Mouse (Mus musculus): ENCODE results near the gene Yif1b. TPM values are rescaled to one million over a fixed set of nuclear protein-coding genes. Genes with fewer than 3 reads are reported as not detected.

Gene Yif1b
- polyA plus RNA-seq, 1 experiment from 2014 or later = 114 TPM

- Histone ChIP-seq H3K27ac (replicated peaks in 1 of 2; ENCODE audit: control insufficient read depth in 1 of 2, insufficient read depth in 1 of 2, low read depth in 2 of 2, low read length in 2 of 2) (peak overlapping the region in 1 of 2 experiments; percentile 58; a peak in 1 of 4 replicates), H3K9me3 (ENCODE audit: control insufficient read depth, low read length) (no peaks in the 10 kb centered on the region), H3K4me3 (ENCODE audit: control insufficient read depth in 1 of 2, insufficient read depth in 1 of 2, low read depth in 1 of 2, low read length in 2 of 2) (peak overlapping the region; percentile 60 to 73), H3K36me3 (ENCODE audit: control insufficient read depth, insufficient read depth, low read length) (no peaks in the 10 kb centered on the region), H3K4me2 (ENCODE audit: low read length) (peak overlapping the region; percentile 99), H3K4me1 (ENCODE audit: control insufficient read depth in 2 of 2, insufficient read depth in 2 of 2, low read length in 2 of 2) (peaks cover 11 to 22% of the 10 kb centered on the region in 2 experiments), H3K27me3 (ENCODE audit: control insufficient read depth, insufficient read depth, low read length) (peaks cover 12% of the 10 kb centered on the region; the same call in 1 of the 2 replicates), H3K9ac (ENCODE audit: low read length) (peak overlapping the region; percentile 83)
- WGBS = 15% methylated on average over 13 of the region's 13 CpGs
- no peak for ATAC-seq (ENCODE audit: insufficient number of reproducible peaks, insufficient read depth, low FRiP score, low read depth)
Measured at GRCm38 (mm10) chr7:29280801-29281200, 42.7 kb downstream of the Yif1b start.

GRCm38 (mm10) chr7:29281201-29282073 is 43.3 kb downstream of the Yif1b start, which contains the start of gene Spint2:
Spint2 (minus strand) TSS chr7:29281912.
- Histone ChIP-seq H3K36me3 (ENCODE audit: control insufficient read depth, insufficient read depth, low read length) (no peaks in the 10 kb centered on the region), H3K4me3 (ENCODE audit: control insufficient read depth in 1 of 2, insufficient read depth in 1 of 2, low read depth in 1 of 2, low read length in 2 of 2) (peak within 1 kb of the TSS; percentile 60 to 73), H3K9ac (ENCODE audit: low read length) (peak within 1 kb of the TSS; percentile 83), H3K27ac (replicated peaks in 1 of 2; ENCODE audit: control insufficient read depth in 1 of 2, insufficient read depth in 1 of 2, low read depth in 2 of 2, low read length in 2 of 2) (peak within 1 kb of the TSS in 1 of 2 experiments; percentile 58; a peak in 3 of 4 replicates), H3K9me3 (ENCODE audit: control insufficient read depth, low read length) (no peaks in the 10 kb centered on the region), H3K27me3 (ENCODE audit: control insufficient read depth, insufficient read depth, low read length) (peaks cover 17% of the 10 kb centered on the region; the same call in 1 of the 2 replicates), H3K4me1 (ENCODE audit: control insufficient read depth in 2 of 2, insufficient read depth in 2 of 2, low read length in 2 of 2) (peaks cover 11 to 22% of the 10 kb centered on the region in 2 experiments), H3K4me2 (ENCODE audit: low read length) (peak within 1 kb of the TSS; percentile 99)
- under 1% methylated on average over 75 of the region's 80 CpGs for WGBS
- ATAC-seq (ENCODE audit: insufficient number of reproducible peaks, insufficient read depth, low FRiP score, low read depth) = no peak

GRCm38 (mm10) chr7:29282074-29282554 is 44.0 kb downstream of the Yif1b start:
- ATAC-seq (ENCODE audit: insufficient number of reproducible peaks, insufficient read depth, low FRiP score, low read depth) = no peak
- H3K27ac ChIP-seq (replicated peaks in 1 of 2; ENCODE audit: control insufficient read depth in 1 of 2, insufficient read depth in 1 of 2, low read depth in 2 of 2, low read length in 2 of 2) = no peak overlapping the region

GRCm38 (mm10) chr7:29283876-29284275 is 45.7 kb downstream of the Yif1b start:
- Histone ChIP-seq H3K4me2 (ENCODE audit: low read length) (no peak overlapping the region), H3K9me3 (ENCODE audit: control insufficient read depth, low read length) (no peaks in the 10 kb centered on the region), H3K4me3 (ENCODE audit: control insufficient read depth in 1 of 2, insufficient read depth in 1 of 2, low read depth in 1 of 2, low read length in 2 of 2) (no peak overlapping the region), H3K27ac (replicated peaks in 1 of 2; ENCODE audit: control insufficient read depth in 1 of 2, insufficient read depth in 1 of 2, low read depth in 2 of 2, low read length in 2 of 2) (no peak overlapping the region), H3K27me3 (ENCODE audit: control insufficient read depth, insufficient read depth, low read length) (peaks cover 25% of the 10 kb centered on the region; the same call in 1 of the 2 replicates), H3K9ac (ENCODE audit: low read length) (no peak overlapping the region), H3K36me3 (ENCODE audit: control insufficient read depth, insufficient read depth, low read length) (no peaks in the 10 kb centered on the region), H3K4me1 (ENCODE audit: control insufficient read depth in 2 of 2, insufficient read depth in 2 of 2, low read length in 2 of 2) (peaks cover 10 to 21% of the 10 kb centered on the region in 2 experiments)
- no peak for ATAC-seq (ENCODE audit: insufficient number of reproducible peaks, insufficient read depth, low FRiP score, low read depth)
- 74% methylated on average over 4 of the region's 4 CpGs for WGBS

More at GRCm38 (mm10) chr7:29282074-29282554, 44.0 kb downstream of the Yif1b start:
- peak overlapping the region; percentile 60 to 73 for H3K4me3 ChIP-seq (ENCODE audit: control insufficient read depth in 1 of 2, insufficient read depth in 1 of 2, low read depth in 1 of 2, low read length in 2 of 2)
- WGBS = 10% methylated on average over 21 of the region's 21 CpGs
- no peaks in the 10 kb centered on the region for H3K9me3 ChIP-seq (ENCODE audit: control insufficient read depth, low read length)
- peaks cover 10 to 19% of the 10 kb centered on the region in 2 experiments for H3K4me1 ChIP-seq (ENCODE audit: control insufficient read depth in 2 of 2, insufficient read depth in 2 of 2, low read length in 2 of 2)
- peak overlapping the region; percentile 83 for H3K9ac ChIP-seq (ENCODE audit: low read length)
- H3K36me3 ChIP-seq (ENCODE audit: control insufficient read depth, insufficient read depth, low read length) = no peaks in the 10 kb centered on the region
- peaks cover 19% of the 10 kb centered on the region; the same call in 1 of the 2 replicates for H3K27me3 ChIP-seq (ENCODE audit: control insufficient read depth, insufficient read depth, low read length)
- H3K4me2 ChIP-seq (ENCODE audit: low read length) = peak overlapping the region; percentile 99

GRCm38 (mm10) chr7:29284523-29284922 is 46.4 kb downstream of the Yif1b start:
- no peaks in the 10 kb centered on the region for H3K9me3 ChIP-seq (ENCODE audit: control insufficient read depth, low read length)
- 82% methylated on average over 6 of the region's 6 CpGs for WGBS
- ATAC-seq (ENCODE audit: insufficient number of reproducible peaks, insufficient read depth, low FRiP score, low read depth) = no peak
- no peak overlapping the region for H3K4me2 ChIP-seq (ENCODE audit: low read length)
- no peak overlapping the region for H3K4me3 ChIP-seq (ENCODE audit: control insufficient read depth in 1 of 2, insufficient read depth in 1 of 2, low read depth in 1 of 2, low read length in 2 of 2)
- H3K36me3 ChIP-seq (ENCODE audit: control insufficient read depth, insufficient read depth, low read length) = no peaks in the 10 kb centered on the region
- H3K27ac ChIP-seq (replicated peaks in 1 of 2; ENCODE audit: control insufficient read depth in 1 of 2, insufficient read depth in 1 of 2, low read depth in 2 of 2, low read length in 2 of 2) = no peak overlapping the region
- H3K9ac ChIP-seq (ENCODE audit: low read length) = no peak overlapping the region
- peaks cover 10 to 20% of the 10 kb centered on the region in 2 experiments for H3K4me1 ChIP-seq (ENCODE audit: control insufficient read depth in 2 of 2, insufficient read depth in 2 of 2, low read length in 2 of 2)
- H3K27me3 ChIP-seq (ENCODE audit: control insufficient read depth, insufficient read depth, low read length) = peaks cover 26% of the 10 kb centered on the region; the same call in 1 of the 2 replicates

GRCm38 (mm10) chr7:29287481-29287880 is 49.4 kb downstream of the Yif1b start:
- Histone ChIP-seq H3K27ac (replicated peaks in 1 of 2; ENCODE audit: control insufficient read depth in 1 of 2, insufficient read depth in 1 of 2, low read depth in 2 of 2, low read length in 2 of 2) (no peak overlapping the region), H3K27me3 (ENCODE audit: control insufficient read depth, insufficient read depth, low read length) (peaks cover 21% of the 10 kb centered on the region; the same call in 1 of the 2 replicates), H3K9me3 (ENCODE audit: control insufficient read depth, low read length) (no peaks in the 10 kb centered on the region), H3K4me2 (ENCODE audit: low read length) (no peak overlapping the region), H3K4me1 (ENCODE audit: control insufficient read depth in 2 of 2, insufficient read depth in 2 of 2, low read length in 2 of 2) (peaks cover 7 to 20% of the 10 kb centered on the region in 2 experiments; a peak in 3 of 4 replicates), H3K4me3 (ENCODE audit: control insufficient read depth in 1 of 2, insufficient read depth in 1 of 2, low read depth in 1 of 2, low read length in 2 of 2) (no peak overlapping the region), H3K9ac (ENCODE audit: low read length) (no peak overlapping the region), H3K36me3 (ENCODE audit: control insufficient read depth, insufficient read depth, low read length) (no peaks in the 10 kb centered on the region)
- no peak for ATAC-seq (ENCODE audit: insufficient number of reproducible peaks, insufficient read depth, low FRiP score, low read depth)
- WGBS = 80% methylated on average over 7 of the region's 7 CpGs

GRCm38 (mm10) chr7:29288079-29288478 is 50.0 kb downstream of the Yif1b start:
- WGBS = 90% methylated on average over 2 of the region's 2 CpGs

More at GRCm38 (mm10) chr7:29288079-29288478, 50.0 kb downstream of the Yif1b start:
- no peak overlapping the region for H3K9ac ChIP-seq (ENCODE audit: low read length)
- no peak overlapping the region for H3K27ac ChIP-seq (replicated peaks in 1 of 2; ENCODE audit: control insufficient read depth in 1 of 2, insufficient read depth in 1 of 2, low read depth in 2 of 2, low read length in 2 of 2)
- no peak overlapping the region for H3K4me3 ChIP-seq (ENCODE audit: control insufficient read depth in 1 of 2, insufficient read depth in 1 of 2, low read depth in 1 of 2, low read length in 2 of 2)
- no peak for ATAC-seq (ENCODE audit: insufficient number of reproducible peaks, insufficient read depth, low FRiP score, low read depth)
- no peak overlapping the region for H3K4me2 ChIP-seq (ENCODE audit: low read length)
- no peaks in the 10 kb centered on the region for H3K9me3 ChIP-seq (ENCODE audit: control insufficient read depth, low read length)
- H3K36me3 ChIP-seq (ENCODE audit: control insufficient read depth, insufficient read depth, low read length) = no peaks in the 10 kb centered on the region
- peaks cover 11 to 20% of the 10 kb centered on the region in 2 experiments; a peak in 3 of 4 replicates for H3K4me1 ChIP-seq (ENCODE audit: control insufficient read depth in 2 of 2, insufficient read depth in 2 of 2, low read length in 2 of 2)
- H3K27me3 ChIP-seq (ENCODE audit: control insufficient read depth, insufficient read depth, low read length) = peaks cover 17% of the 10 kb centered on the region; the same call in 1 of the 2 replicates
